Mouse (Mus musculus) brain, embryonic 14.5 days (tissue): ENCODE measurements around the gene Htr3a.

Experiments
- CTCF ChIP-seq: fragments of 200-500 bp; IDR thresholded peaks from 2 replicates; pipeline ENCODE4 v1.5.1; 2012; ENCODE audit warnings: inconsistent platforms, mild to moderate bottlenecking, moderate library complexity, borderline replicate concordance; ENCODE audit not compliant: insufficient read depth, insufficient read length; ENCODE audit errors: extremely low read depth
- POLR2A ChIP-seq: fragments of 200-500 bp; IDR thresholded peaks from 2 replicates; pipeline ENCODE4 v1.6.1; 2012; ENCODE audit warnings: mild to moderate bottlenecking, inconsistent platforms, borderline replicate concordance; ENCODE audit not compliant: poor library complexity, insufficient read depth, insufficient read length, severe bottlenecking; ENCODE audit errors: extremely low read depth

GRCm38 (mm10) chr9:48856240-48856639 lies 54.7 kb downstream of the Htr3a start:
- TF ChIP-seq CTCF: no peak
- TF ChIP-seq POLR2A: no peak
